Mouse (Mus musculus) CH12.LX (cell line): ENCODE results near the gene Blnk.

Experiments used
- CHD2 ChIP-seq: IDR thresholded peaks from 2 replicates; pipeline ENCODE4 v1.6.1; 2011; ENCODE audit warnings: low read length, improper control_type of control experiment
- CTCF ChIP-seq, 2 experiments: IDR thresholded peaks in 1 of 2; conservative IDR thresholded peaks in 1 of 2; 2 replicates each; pipeline ENCODE4 v1.5.1; 2011 to 2012; ENCODE audit warnings: low read depth in 2 of 2, low read length in 2 of 2, improper control_type of control experiment in 1 of 2, inconsistent platforms in 1 of 2, mild to moderate bottlenecking in 1 of 2, moderate library complexity in 1 of 2
- E2F4 ChIP-seq: IDR thresholded peaks from 2 replicates; pipeline ENCODE4 v1.6.1; 2011; ENCODE audit warnings: low read depth, low read length, improper control_type of control experiment; ENCODE audit not compliant: insufficient replicate concordance
- EP300 ChIP-seq: IDR thresholded peaks from 2 replicates; pipeline ENCODE4 v1.6.1; 2011; ENCODE audit warnings: low read length, improper control_type of control experiment
- KAT2A ChIP-seq: IDR thresholded peaks from 2 replicates; pipeline ENCODE4 v1.6.1; 2012; ENCODE audit warnings: low read length, improper control_type of control experiment, inconsistent platforms; ENCODE audit not compliant: insufficient replicate concordance
- MAFK ChIP-seq: IDR thresholded peaks from 2 replicates; pipeline ENCODE4 v1.6.1; 2011; ENCODE audit warnings: low read length, improper control_type of control experiment; ENCODE audit not compliant: insufficient replicate concordance
- MAZ ChIP-seq: IDR thresholded peaks from 2 replicates; pipeline ENCODE4 v1.6.1; 2012; ENCODE audit warnings: low read depth, mild to moderate bottlenecking, inconsistent platforms, low read length, improper control_type of control experiment, moderate library complexity
- NELFE ChIP-seq: IDR thresholded peaks from 2 replicates; pipeline ENCODE4 v1.6.1; 2011; ENCODE audit warnings: low read depth, low read length, improper control_type of control experiment
- POLR2A ChIP-seq: IDR thresholded peaks from 2 replicates; pipeline ENCODE4 v1.6.1; 2011; ENCODE audit warnings: low read depth, mild to moderate bottlenecking, improper control_type of control experiment, low read length
- TBP ChIP-seq: conservative IDR thresholded peaks from 2 replicates; pipeline ENCODE4 v1.6.1; 2011; ENCODE audit warnings: low read depth, low read length, improper control_type of control experiment
- UBTF ChIP-seq: IDR thresholded peaks from 2 replicates; pipeline ENCODE4 v1.6.1; 2012; ENCODE audit warnings: low read depth, mild to moderate bottlenecking, inconsistent platforms, low read length, improper control_type of control experiment, moderate library complexity
- USF1 ChIP-seq: IDR thresholded peaks from 2 replicates; pipeline ENCODE4 v1.6.1; 2014; ENCODE audit warnings: low read depth, mild to moderate bottlenecking, inconsistent platforms, low read length, improper control_type of control experiment
- ZC3H11A ChIP-seq: IDR thresholded peaks from 2 replicates; pipeline ENCODE4 v1.6.1; 2012; ENCODE audit warnings: low read depth, mild to moderate bottlenecking, inconsistent platforms, low read length, improper control_type of control experiment

GRCm38 (mm10) chr19:41027024-41027423, 32.7 kb upstream of the Blnk start:
- TF ChIP-seq CTCF (conservative IDR thresholded peaks at IDR 0.05 in 1 of 2, IDR thresholded peaks at IDR 0.05 in 1 of 2; ENCODE audit: low read depth in 2 of 2, low read length in 2 of 2) (no peak), POLR2A (no peak), USF1 (no peak), CHD2 (no peak), MAZ (no peak), NELFE (no peak), E2F4 (no peak), MAFK (no peak), UBTF (no peak), KAT2A (no peak), TBP (no peak), ZC3H11A (no peak), EP300 (no peak)
